Mouse (Mus musculus) kidney, adult 8-10 months (tissue): Measurements from ENCODE around the gene Jarid2.

Experiments used
- DNase-seq, 2 experiments: peaks; one replicate each; pipeline ENCODE4 v3.0.0; 2022

Jarid2 gene

GRCm38 (mm10) chr13:44730146-44730864, 1.0 kb downstream of the Jarid2 start:
- DNase-seq = peak; percentile 99

GRCm38 (mm10) chr13:44730939-44731551, 1.8 kb downstream of the Jarid2 start:
- DNase-seq = peak; percentile 91 to 92

GRCm38 (mm10) chr13:44731727-44732441, 2.6 kb downstream of the Jarid2 start:
- no peak for DNase-seq

- no peak for DNase-seq
Observed at GRCm38 (mm10) chr13:44732442-44732974, 3.2 kb downstream of the Jarid2 start.

- no peak for DNase-seq
Observed at GRCm38 (mm10) chr13:44733036-44733372, 3.7 kb downstream of the Jarid2 start.

- peak; percentile 81 to 83 for DNase-seq
Observed at GRCm38 (mm10) chr13:44733373-44734111, 4.3 kb downstream of the Jarid2 start.

GRCm38 (mm10) chr13:44734441-44734840, 5.2 kb downstream of the Jarid2 start:
- DNase-seq = no peak

- no peak for DNase-seq
Observed at GRCm38 (mm10) chr13:44735088-44735690, 5.9 kb downstream of the Jarid2 start.

GRCm38 (mm10) chr13:44737297-44737696, 8.0 kb downstream of the Jarid2 start:
- DNase-seq = peak in 1 of 2 experiments; percentile 49

GRCm38 (mm10) chr13:44751780-44752179, 22.5 kb downstream of the Jarid2 start:
- no peak for DNase-seq

- no peak for DNase-seq
Observed at GRCm38 (mm10) chr13:44753206-44753605, 23.9 kb downstream of the Jarid2 start.

- DNase-seq = no peak
Observed at GRCm38 (mm10) chr13:44755434-44755833, 26.2 kb downstream of the Jarid2 start.

- peak in 1 of 2 experiments; percentile 21 for DNase-seq
Observed at GRCm38 (mm10) chr13:44758750-44759149, 29.5 kb downstream of the Jarid2 start.

- DNase-seq = no peak
Observed at GRCm38 (mm10) chr13:44760761-44761160, 31.5 kb downstream of the Jarid2 start.

- DNase-seq = no peak
Observed at GRCm38 (mm10) chr13:44763068-44763467, 33.8 kb downstream of the Jarid2 start.

GRCm38 (mm10) chr13:44767751-44768150, 38.5 kb downstream of the Jarid2 start:
- no peak for DNase-seq

- DNase-seq = no peak
Observed at GRCm38 (mm10) chr13:44770808-44771605, 41.7 kb downstream of the Jarid2 start.

GRCm38 (mm10) chr13:44772816-44773215, 43.5 kb downstream of the Jarid2 start:
- DNase-seq = no peak

GRCm38 (mm10) chr13:44774351-44774750, 45.1 kb downstream of the Jarid2 start:
- DNase-seq = no peak

- DNase-seq = no peak
Observed at GRCm38 (mm10) chr13:44775396-44775795, 46.1 kb downstream of the Jarid2 start.

GRCm38 (mm10) chr13:44780506-44780905, 51.2 kb downstream of the Jarid2 start:
- no peak for DNase-seq

GRCm38 (mm10) chr13:44781126-44781525, 51.9 kb downstream of the Jarid2 start:
- no peak for DNase-seq
